1 mouse cellular context compared by ENCODE assay signal in genomic region chr7:75830251-75831060, GRCm38 (mm10).
TF ChIP-seq lines count a peak whose summit lies in the region.

No protein-coding gene starts in this region.

TF ChIP-seq in MEL, 35 proteins besides CTCF, POLR2A, EP300 and RAD21 (continued from another document):
- peak; percentile 62; the same call in 1 of the 2 replicates for TF ChIP-seq RCOR1 (IDR thresholded peaks at IDR 0.05; ENCODE audit: low read depth, low read length)
